Mouse (Mus musculus): Measurements from ENCODE around the gene Sh3gl2.

- TF ChIP-seq CTCF (IDR thresholded peaks at IDR 0.05; ENCODE audit: extremely low read depth, insufficient read depth, low read length) (no peak), POLR2A (IDR thresholded peaks at IDR 0.05; ENCODE audit: extremely low read depth, insufficient read depth, low read length) (no peak)
Measured at GRCm38 (mm10) chr4:85554696-85555095, 349.8 kb downstream of the Sh3gl2 start.
